Mouse (Mus musculus): ENCODE measurements around the gene Prr15l.

DNA sequence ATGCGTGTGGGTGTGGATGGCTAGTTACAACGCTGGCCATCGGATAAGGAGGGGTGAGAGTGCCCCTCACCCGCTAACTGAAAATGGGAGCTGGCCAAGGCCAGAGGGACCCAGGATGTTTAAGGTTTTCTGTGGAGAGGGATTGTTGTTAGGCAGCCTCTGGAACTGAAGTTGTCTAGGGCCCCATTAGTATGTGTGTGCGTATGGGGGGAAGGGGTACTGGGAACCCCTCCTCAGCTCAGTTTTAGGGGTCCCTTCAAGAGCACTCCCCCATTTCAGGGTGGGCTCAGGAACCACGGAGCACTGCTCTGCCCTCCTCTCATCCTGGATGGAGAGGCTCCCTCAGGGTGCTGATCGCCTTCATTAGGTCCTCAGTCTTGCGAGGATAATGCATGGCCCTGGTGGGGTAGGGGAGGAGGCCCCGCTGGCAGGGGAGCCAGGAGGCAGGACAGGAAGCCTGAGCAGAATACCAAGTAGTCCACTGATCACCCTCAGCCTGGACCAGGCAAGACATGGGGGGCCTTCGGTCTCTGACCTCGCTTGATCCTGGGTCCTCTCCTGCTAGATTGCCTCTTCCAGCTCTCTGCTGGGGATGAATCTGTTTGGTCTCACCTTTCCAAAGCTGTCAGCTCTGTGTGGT is 34.6 kb upstream of the Prr15l start:
- TF ChIP-seq CTCF (IDR thresholded peaks at IDR 0.05; ENCODE audit: extremely low read depth, insufficient read depth, insufficient read length, insufficient replicate concordance) (no peak), POLR2A (IDR thresholded peaks at IDR 0.05; ENCODE audit: low read depth, low read length) (no peak)

All from spleen, adult 2 months (tissue).